Mouse (Mus musculus) stomach, postnatal 0 days (tissue): ENCODE results near the gene Olfr374.
"Not testable (repeated sequence)": the region's sequence is repeated elsewhere in the genome, so short reads cannot be mapped to it uniquely, and the experiment has no call there.

ENCODE experiments used
- CTCF ChIP-seq: IDR thresholded peaks from 2 replicates; pipeline ENCODE4 v1.5.1; 2016; ENCODE audit warnings: antibody characterized with exemption, low read depth, mild to moderate bottlenecking, moderate library complexity
- EP300 ChIP-seq: optimal IDR thresholded peaks from 2 replicates; pipeline ENCODE3; 2016; ENCODE audit warnings: antibody characterized with exemption

- not testable (repeated sequence) for TF ChIP-seq CTCF, EP300
Observed at GRCm38 (mm10) chr8:72066819-72067399, 39.9 kb upstream of the Olfr374 start.
